Mouse (Mus musculus): ENCODE results near the gene Hba-a2.
"Not testable (repeated sequence)": the region's sequence is repeated elsewhere in the genome, so short reads cannot be mapped to it uniquely, and the experiment has no call there.

Hba-a2 gene

DNA sequence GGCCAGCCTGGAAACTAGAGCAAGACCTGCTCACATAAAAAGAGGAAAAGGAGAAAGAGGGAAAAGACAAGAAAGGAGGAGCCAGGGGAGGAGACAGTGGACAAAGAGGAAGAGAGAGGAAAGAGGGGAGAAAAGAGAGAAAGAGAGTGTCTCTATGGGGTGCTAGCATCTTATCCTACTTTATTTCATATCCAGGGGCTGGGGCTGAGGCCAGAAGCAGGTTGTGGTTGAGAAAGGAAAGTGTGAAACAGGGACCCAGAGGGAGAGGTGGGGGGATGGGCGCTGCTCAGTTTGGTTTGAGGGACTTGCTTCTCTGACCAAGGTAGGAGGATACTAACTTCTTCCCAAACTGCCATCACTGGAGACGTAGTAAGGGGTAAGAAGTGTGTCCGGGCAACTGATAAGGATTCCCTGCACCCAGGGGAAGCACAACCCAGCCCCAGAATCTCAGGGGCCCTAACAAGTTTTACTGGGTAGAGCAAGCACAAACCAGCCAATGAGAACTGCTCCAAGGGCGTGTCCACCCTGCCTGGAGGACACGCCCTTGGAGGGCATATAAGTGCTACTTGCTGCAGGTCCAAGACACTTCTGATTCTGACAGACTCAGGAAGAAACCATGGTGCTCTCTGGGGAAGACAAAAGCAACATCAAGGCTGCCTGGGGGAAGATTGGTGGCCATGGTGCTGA lies 13.1 kb upstream of the Hba-a2 start, which contains the start of gene Hba-a1:
Hba-a1 (plus strand) TSS at position 421 of the 687 bp plus-strand sequence.
- not testable (repeated sequence) for DNase-seq

DNA sequence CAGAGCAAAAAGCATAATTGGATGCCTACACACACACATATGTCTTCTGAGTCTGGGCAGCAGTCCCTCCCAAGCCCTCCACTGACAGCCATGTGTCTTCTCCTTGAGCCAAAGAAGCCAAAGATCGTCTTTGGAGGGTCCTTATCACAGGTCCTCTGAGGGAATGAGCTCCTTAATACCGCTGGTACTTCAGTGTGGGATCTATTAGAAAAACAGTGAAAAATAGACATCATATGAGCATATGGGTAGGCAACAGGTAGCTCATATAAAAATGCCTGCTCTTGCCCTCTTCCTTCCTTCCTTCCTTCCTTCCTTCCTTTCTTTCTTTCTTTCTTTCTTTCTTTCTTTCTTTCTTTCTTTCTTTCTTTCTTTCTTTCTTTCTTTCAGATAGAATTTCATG lies 11.7 kb upstream of the Hba-a2 start:
- DNase-seq, result not testable (repeated sequence)

DNA sequence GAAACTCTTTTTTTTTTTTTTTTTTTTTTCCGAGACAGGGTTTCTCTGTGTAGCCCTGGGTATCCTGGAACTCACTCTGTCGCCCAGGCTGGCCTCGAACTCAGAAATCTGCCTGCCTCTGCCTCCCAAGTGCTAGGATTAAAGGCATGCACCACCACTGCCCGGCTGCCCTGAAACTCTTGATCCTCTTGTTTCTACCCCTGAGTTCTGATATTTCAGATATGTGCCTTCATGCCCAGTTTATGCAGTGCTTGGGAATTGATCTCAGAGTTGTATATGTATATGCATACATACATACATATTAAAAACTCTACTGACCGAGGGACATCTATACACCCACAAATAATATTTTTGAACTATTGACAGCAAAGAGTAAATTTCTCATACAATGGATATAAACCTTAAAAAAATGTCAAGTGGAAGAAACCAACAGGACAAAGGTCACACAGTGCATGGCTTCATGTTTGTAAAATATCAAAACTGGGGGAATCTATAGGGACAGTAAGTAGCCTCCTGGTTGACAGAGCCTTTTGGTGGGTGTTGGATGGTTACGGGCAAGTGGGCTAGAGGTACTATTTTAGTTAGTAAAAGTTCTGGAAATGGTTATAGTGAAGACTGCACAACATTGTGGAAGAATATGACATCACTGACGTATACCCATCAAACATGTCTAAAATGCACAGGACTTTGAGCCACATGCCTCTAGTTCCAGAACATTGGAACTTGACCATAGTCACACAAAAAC lies 11.1 kb upstream of the Hba-a2 start:
- no peak for DNase-seq

DNA sequence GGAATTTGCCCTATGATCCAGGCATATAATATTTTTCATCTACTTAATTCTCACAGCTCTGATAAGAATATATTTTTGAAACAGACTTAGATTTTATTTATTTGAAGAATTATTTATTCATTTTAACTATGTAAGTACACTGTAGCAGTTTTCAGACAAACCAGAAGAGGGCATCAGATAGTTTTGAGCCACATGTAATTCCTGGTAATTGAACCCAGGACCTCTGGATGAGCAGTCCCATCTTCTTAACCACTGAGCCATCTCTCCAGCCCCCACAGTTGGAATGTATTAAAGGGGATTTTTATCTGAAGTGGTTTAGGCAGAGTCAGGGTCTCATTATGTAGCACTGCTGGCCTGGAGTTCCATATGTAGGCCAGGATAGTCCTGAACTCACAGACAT lies 10.4 kb upstream of the Hba-a2 start:
- not testable (repeated sequence) for DNase-seq

DNA sequence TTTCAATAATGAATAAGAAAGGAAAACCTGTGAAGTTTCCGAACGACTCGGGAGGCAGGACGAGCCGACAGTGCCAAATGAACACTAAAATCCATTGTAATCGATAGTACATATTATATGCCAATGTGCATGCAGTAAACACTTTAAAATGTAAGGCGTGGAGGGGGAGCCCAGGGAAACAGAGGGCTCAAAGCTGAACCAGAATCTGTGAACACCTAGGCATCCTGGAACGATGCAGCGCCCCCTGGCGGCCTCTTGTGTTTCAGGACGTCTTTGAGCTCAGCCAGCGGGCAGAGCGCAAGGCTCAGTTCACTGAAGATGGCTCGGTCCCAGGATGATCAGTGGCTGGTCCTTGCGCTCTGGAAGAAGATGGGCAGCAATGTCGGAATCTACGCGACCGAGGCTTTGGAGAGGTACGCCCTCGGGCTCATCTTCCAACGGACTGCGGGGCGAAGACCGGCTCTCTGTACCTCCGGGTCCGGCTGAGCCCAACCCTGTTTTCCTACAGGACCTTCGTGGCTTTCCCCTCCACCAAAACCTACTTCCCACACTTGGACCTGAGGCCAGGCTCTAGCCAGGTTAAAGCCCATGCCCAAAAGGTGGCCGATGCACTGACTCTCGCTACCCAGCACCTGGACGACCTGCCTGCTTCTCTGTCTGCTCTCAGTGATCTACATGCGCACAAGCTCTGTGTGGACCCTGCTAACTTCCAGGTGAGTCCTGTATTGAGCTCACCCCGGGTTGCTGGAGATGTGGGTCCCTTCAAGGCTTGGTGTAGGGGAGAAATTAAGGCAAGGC lies 9.4 kb upstream of the Hba-a2 start, which contains the start of gene Hbq1b:
Hbq1b (plus strand) TSS at position 271 of the 798 bp plus-strand sequence.
- peak; percentile 83 for DNase-seq

DNA sequence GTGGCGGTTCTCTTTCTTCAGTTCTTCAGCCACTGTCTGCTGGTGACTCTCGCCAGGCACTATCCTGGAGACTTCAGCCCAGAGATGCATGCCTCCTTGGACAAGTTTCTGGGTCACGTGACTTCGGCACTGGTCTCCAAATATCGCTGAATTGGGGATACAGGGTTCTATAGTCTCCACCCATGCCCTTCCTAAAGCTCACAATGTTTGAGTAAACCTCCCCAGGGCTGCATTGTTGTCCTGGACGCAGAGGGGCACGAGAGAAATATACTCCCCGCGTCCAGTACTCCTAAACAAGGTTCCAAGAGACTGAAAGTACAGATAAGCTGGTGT lies 8.8 kb upstream of the Hba-a2 start:
- DNase-seq, result no peak

DNA sequence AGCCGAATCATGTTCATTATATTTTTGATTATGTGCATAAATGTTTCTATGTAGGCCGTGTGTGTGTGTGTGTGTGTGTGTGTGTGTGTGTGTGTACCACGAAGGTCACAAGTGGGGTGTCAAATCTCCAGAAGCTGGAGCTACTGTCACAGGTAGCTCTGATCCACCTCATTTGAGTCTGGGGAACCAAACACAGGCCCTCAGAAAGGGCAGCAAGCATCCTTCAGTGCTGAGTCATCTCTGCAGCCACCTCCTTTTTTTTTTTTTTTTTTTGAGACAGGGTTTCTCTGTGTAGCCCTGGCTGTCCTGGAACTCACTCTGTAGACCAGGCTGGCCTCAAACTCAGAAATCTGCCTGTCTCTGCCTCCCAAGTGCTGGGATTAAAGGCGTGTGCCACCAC lies 3.5 kb upstream of the Hba-a2 start:
- DNase-seq, result not testable (repeated sequence)

DNA sequence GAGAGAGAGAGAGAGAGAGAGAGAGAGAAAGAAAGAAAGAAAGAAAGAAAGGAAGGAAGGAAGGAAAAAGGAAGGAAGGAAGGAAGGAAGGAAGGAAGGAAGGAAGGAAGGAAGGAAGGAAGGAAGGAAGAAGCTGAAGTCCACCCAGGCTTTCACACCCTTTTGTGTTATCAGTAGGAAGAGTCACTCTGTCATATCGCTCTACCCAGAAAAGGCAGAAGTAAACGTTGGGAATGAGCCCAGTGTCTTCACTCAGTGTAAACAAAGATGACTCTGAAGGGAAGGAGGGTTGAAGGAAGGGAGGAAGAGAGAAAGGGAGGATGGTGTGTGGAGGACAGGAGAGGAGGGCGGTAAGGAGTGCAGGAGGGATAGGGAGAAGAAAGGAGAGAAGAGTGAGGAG lies 2.8 kb upstream of the Hba-a2 start:
- not testable (repeated sequence) for DNase-seq

DNA sequence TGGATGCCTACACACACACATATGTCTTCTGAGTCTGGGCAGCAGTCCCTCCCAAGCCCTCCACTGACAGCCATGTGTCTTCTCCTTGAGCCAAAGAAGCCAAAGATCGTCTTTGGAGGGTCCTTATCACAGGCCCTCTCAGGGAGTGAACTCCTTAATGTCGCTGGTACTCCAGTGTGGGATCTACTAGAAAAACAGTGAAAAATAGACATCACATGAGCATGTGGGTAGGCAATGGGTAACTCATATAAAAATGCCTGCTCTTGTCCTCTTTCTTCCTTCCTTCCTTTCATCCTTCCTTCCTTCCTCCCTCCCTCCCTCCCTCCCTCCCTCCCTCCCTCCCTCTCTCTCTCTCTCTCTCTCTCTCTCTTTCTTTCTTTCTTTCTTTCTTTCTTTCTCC lies 1.1 kb downstream of the Hba-a2 start:
- not testable (repeated sequence) for DNase-seq

DNA sequence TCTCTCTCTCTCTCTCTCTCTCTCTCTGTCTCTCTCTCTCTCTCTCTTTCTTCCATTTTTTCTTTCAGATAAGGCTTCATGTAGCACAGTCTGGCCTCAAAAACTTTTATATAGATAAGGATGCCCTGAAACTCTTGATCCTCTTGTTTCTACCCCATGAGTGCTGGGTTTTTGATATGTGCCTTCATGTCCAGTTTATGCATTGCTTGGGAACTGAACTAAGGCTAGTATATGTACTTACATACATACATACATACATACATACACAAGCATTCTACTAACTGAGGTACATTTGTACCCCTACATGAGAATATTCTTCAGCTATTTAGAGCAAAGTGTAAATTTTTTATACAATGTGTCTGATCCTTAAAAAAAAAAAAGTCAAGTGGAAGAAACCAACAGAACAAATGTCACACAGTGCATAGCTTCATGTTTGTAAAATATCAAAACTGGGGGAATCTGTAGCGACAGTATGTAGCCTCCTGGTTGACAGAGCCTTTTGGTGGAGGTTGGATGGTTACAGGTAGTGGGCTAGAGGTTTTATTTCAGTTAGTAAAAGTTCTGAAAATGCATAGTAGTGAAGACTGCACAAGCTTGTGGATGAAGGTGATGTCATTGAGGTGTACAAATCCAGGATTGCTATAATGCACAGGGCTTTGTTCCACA lies 1.7 kb downstream of the Hba-a2 start:
- DNase-seq, result no peak

DNA sequence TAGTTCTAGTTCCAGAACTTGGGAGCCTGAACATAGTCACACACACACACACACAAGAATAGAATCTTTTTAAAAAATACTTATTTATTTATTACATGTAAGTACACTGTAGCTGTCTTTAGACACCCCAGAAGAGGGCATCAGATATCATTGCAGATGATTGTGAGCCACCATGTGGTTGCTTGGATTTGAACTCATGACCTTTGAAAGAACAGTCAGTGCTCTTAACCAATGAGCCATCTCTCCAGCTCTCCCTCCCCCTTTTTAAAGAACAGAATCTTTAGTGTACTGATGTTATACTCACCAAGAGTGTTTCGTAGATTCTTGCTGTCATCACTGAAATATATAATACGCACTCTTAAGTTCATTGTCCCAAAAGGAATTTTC lies 2.2 kb downstream of the Hba-a2 start:
- DNase-seq, result no peak

DNA sequence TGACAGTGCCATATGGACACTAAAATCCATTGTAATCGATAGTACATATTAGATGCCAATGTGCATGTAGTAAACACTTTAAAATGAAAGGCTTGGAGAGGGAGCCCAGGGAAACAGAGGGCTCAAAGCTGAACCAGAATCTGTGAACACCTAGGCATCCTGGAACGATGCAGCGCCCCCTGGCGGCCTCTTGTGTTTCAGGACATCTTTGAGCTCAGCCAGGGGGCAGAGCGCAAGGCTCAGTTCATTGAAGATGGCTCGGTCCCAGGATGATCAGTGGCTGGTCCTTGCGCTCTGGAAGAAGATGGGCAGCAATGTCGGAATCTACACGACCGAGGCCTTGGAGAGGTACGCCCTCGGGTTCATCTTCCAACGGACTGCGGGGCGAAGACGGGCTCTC lies 3.6 kb downstream of the Hba-a2 start, which contains the start of gene Hbq1a:
Hbq1a (plus strand) TSS at position 205 of the 400 bp plus-strand sequence.
- peak; percentile 63 for DNase-seq

DNA sequence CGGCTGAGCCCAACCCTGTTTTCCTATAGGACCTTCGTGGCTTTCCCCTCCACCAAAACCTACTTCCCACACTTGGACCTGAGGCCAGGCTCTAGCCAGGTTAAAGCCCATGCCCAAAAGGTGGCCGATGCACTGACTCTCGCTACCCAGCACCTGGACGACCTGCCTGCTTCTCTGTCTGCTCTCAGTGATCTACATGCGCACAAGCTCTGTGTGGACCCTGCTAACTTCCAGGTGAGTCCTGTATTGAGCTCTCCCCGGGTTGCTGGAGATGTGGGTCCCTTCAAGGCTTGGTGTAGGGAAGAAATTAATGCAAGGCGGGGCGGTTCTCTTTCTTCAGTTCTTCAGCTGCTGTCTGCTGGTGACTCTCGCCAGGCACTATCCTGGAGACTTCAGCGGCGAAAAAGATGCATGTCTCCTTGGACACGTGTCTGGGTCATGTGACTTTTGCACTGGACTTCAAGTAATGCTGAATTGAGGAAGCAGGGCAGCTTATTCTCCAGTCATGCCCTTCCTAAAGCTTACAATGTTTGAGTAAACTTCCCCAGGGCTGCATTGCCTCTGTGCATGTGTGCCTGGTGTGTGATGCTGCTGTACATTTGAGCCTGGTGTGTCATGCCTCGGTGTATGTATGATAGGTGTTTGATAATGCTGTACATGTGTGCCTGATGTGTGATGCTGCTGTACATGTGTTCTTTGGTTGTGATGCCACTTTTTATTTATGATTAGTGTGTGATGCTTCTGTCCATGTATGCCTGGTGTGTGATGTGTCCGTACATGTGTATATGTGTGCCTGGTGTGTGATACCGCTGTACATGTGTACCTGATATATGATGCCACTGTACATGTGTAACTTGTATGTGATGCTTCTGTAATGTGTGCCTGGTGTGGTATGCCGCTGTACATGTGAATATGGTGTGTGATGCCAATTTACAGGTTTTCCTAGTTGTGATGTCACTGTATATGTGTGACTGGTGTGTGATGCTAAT lies 4.3 kb downstream of the Hba-a2 start:
- DNase-seq, result no peak

DNA sequence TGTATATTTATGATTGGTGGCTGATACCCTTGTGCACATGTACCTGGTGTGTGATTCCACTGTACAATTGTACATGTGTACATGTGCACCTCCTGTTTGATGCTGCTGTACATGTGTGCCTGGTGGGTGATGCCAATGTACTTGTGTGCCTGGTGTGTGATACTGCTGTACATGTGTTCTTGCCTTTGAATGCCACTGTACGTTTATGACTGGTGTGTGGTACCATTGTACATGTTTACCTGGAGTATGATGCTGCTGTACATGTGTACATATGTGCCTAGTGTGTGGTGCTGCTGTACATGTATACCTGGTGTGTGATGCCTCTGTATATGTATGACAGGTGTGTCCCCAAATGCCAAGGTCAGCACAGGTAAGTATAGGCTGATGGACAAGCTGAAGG lies 5.2 kb downstream of the Hba-a2 start:
- no peak for DNase-seq

DNA sequence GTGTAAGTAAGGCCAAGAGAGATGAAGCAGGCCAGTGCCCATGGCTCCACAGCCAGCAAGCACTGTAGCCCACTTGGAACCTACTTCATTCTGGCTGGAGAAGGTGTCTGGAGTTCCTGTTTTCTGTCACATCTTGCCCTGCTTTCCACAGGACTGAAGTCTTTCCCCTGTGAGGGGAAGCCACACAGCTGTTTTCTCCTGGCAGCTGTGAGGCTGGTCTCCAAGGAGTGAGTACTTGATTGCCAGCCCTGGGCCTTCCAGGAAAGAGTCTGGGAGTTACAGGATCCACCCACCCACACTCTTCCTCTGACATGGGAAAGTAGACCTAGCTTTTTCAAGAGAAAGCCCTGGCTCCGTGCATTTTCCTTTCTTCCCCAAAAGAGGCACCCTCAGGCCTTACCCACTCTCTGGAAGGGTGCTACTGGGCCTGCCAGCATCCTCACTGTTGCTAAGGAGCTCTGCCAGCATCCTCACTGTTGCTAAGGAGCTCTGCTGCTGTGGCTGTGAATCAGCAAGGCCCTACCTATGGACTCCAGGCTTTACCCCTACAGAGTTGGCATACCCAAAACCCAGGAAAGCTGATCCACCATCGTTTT lies 6.6 kb downstream of the Hba-a2 start:
- no peak for DNase-seq

DNA sequence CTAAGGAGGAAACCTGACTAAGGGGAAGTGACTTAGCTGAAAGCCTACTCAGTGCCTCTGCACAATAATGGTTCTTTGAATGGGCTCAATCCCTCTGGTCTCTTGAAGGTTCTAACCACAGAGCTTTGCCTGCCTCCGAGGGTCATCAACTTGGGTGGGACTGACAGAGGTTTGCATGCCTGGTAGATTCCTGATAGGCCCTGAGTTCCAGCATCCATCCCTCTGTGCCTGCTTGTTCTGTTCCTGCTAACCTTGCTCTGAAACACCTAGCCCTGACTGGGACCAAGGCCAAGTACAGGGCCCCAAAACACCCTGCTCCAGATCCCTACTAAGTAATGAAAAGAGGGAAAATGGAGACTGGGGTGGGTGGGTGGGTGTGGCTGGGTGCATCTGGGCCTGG lies 7.2 kb downstream of the Hba-a2 start:
- no peak for DNase-seq

DNA sequence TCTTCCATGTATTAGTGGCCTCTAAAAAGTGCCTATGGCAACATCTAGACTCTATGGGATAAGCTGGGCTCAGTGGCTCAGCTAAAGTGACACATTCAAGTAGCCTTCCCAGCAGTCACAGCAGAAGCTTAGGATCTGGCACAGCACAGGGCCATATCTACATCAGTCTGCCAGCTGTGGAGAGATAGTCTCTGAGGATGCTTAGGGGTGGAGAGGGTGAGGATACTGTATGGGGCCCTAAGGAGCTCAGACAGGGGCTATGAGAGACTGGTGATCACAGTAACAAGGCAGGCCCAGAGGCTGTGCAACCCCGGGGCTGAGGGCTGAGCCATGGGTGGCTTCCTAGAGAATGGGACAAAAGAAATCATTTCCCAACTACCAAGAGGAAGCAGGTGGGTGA lies 10.7 kb downstream of the Hba-a2 start:
- no peak for DNase-seq

DNA sequence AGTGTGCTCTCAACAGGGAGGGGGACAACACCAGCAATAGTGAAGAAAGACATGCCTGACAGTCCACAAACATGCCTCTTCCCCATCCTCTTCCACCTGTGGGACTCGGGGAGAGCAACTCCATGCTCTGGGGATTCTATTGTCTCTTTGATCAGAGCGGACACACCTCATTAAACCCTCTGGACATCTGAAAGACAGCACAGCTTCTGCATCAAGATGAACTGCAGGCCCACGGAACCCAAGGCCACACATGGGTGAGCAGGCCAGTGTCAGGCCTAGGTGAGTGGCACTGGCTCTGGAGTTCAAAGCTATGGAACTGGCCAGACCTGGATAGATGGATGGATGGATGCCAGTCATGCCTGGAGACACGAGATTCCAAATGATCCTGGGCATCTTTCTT lies 13.2 kb downstream of the Hba-a2 start:
- no peak for DNase-seq

DNA sequence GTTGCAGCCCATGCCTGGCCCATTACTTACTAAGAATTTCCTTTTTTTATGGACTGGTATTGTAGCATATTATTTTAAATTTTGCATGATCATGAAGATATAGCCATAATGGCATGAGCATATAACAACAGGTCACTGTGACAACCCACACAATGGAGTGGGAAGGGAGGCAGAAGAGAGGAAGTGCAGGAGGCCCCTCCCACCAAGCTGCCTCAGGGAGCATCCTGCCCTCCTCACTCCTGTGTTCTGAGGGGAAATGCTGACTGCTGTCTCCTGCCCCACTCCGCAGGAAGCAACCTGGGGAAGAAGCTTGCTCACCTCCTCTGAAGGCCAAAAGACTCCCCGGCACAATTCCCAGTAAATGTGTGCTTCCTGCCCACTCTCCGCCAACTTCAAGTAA lies 13.6 kb downstream of the Hba-a2 start:
- DNase-seq, result no peak

DNA sequence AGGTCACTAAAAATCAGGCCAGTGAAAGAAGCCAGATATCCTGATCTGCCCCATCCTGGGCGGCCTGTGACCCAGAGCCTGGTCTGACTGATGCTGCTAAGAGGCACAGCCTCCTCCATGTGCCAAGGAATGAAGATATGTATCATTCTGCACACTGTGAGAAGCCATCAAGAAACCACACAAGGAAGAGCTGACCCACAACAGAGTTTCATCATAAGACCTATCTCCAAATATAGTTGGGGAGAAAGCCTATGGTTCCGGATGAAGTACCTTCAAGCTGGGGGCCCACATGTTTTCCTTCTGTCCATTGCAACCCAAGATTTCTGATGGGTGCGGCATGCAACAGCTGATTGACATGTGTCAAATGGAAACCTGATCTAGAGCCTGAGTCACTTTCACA lies 19.7 kb downstream of the Hba-a2 start:
- DNase-seq, result no peak

DNA sequence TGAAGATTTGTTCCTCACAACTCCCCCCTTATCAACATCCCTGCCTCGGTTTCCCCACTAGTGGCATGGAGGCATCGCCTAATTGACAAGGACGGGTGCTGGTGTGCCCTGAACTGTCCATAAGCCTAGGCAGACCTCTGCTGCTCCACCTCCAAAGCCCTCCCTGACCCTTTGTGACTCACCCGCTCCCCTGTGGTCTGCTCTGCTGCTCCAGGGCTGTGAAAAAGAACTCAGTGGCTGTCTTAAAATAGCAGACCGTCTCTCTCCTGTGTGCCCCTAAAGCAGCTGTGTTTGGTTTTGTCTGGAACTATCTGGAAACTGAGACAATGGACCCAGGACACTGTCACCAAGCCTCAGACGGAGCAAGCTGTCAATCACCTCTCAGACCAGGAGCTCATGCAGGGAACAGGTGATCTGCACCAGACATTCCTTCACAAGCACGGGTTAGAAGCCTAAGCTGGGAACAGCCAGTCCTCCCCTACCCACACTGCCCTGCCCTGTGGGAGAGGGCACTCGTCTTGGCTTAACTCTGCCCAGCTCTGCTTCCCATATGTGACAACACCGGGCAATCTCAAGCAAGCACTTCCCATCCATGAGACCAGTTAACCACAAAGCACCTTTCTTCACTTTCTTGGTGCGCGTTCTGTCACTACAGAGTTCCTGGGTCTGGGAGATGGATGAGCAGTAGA lies 24.4 kb downstream of the Hba-a2 start:
- no peak for DNase-seq
